Mouse (Mus musculus) ES-E14 (cell line): ENCODE measurements at regions not wholly inside any gene's neighbourhood (a gene's known extent, or its start where the extent isn't known, plus 50 kb on each side); places are given as distances from the start of the nearest gene placed in this dataset.

Experiments
- MAFK ChIP-seq: IDR thresholded peaks from 2 replicates; pipeline ENCODE4 v1.6.1; 2014; ENCODE audit warnings: mild to moderate bottlenecking, low read depth, low read length, inconsistent platforms; ENCODE audit not compliant: insufficient read depth
- ZNF384 ChIP-seq: IDR thresholded peaks from 2 replicates; pipeline ENCODE4 v1.6.1; 2012; ENCODE audit warnings: low read depth, low read length, inconsistent platforms

GRCm38 (mm10) chr15:40387746-40388145 lies 253.6 kb downstream of the 9330182O14Rik start:
- TF ChIP-seq ZNF384 (no peak), MAFK (no peak)
